Mouse (Mus musculus): ENCODE data around the gene Ndufs8.

Ndufs8 gene

DNA sequence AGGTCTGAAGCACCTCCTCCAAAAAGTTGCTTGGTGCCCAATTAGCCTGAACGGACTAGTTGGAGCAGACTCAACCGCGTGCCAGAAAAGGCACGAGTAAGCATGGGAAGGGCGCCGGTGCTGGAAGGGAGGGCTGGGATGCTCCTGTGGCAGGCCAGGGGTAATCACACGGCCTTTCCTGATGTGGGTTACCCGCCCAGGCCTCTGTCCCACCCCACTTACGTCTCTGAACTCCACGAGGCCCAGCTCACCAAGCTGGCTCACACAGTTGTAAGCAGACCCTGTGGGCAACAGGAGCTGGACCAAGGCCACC is 8.3 kb downstream of the Ndufs8 start:
- DNase-seq (ENCODE audit: low spot score): no peak

DNA sequence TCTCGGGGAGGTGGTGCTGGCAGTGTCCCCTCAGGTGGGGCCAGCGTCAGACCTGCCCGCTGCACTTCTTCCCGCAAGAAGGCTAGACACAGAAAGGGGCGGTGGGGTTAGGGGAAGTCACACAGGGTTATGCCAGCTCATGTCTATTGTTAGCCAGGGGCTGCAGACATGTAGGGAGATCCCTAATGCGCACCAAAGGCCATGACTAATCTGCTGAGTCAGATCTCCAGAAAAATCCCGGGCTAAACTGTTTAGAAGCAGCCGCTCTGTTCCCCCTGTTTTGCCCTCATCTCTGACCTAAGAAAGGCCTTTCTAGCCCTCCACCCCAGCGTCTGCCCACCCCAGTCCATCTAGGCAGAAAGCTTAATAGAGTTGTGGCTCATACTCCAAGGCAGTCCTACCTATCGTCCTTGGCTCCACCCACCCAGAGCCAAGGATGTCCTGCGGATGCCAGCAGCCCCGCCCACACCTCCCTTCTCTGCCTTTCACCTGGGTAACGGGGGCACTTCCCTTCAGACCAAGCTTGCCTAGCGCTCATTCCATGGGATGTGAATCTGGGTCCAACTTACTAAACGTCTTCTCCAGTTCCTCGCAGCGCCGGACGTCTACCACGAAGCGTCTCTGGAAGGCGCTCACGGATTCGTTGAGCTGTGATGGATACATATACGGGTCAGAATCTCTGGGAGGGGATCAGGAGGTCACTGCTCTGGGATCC is 8.8 kb downstream of the Ndufs8 start:
- DNase-seq (ENCODE audit: low spot score): no peak

- no peak for DNase-seq (ENCODE audit: low spot score)
Observed at GRCm38 (mm10) chr19:3902966-3903365, 9.6 kb downstream of the Ndufs8 start.

GRCm38 (mm10) chr19:3899618-3900017 is 13.0 kb downstream of the Ndufs8 start:
- DNase-seq (ENCODE audit: low spot score): no peak

DNA sequence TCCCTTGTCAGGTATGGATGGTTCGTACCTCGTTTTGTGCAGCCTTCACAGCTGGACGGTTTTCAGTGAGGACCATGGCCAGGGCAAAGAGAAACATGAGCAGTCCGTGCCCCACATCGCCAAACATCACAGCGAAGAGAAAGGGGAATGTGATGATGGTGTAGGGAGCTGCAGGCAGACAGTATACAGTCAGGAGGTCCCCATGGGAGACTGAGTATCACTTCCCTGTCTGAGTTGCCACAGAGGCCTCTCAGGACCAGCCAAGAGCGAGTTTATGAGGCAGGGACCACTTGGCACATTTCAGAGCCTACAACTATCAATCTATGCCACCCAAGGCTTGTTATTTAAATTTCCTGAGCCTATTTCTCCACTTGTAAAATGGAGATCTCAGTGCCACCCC is 13.6 kb downstream of the Ndufs8 start:
- DNase-seq (ENCODE audit: low spot score): no peak

DNA sequence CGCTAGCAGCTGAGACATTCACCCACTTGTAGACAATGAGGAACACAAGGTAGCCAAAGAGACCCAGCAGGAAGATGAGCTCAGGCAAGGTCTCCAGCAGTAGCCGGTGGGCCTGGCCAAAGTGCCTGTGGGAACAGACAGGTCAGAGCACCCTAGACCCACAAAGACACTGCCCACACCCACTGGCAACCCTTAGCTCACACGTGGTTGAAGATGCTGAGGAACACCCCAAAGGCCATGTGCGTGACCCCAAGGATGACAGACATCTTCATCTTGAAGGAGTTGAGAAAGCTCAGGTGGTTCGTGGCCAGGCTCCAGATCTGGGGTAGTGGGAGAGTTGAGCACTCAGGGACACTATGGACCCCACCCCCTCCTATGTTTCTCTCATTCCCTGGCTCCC is 15.0 kb downstream of the Ndufs8 start:
- no peak for DNase-seq (ENCODE audit: low spot score)

DNA sequence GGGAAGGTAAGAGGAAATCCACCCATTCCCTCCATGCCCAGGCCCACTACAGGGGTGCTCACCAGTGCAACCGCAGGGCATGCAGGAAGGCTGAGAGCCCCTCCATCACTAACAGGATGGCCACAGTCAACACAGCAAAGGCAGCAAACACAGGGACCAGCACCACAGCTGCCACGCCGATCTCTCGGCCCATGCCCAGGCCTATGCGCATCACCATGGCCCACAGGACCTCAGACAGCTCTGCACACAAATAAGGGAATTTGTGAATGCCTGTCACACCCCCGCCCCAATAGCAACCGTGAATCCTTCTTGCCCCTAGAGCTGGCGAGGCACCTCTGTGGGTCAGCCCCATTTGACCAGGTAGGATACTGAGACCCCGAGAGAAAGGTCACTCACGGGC is 16.4 kb downstream of the Ndufs8 start:
- DNase-seq (ENCODE audit: low spot score): no peak

GRCm38 (mm10) chr19:3895171-3895631 is 17.4 kb downstream of the Ndufs8 start:
- DNase-seq (ENCODE audit: low spot score): no peak

DNA sequence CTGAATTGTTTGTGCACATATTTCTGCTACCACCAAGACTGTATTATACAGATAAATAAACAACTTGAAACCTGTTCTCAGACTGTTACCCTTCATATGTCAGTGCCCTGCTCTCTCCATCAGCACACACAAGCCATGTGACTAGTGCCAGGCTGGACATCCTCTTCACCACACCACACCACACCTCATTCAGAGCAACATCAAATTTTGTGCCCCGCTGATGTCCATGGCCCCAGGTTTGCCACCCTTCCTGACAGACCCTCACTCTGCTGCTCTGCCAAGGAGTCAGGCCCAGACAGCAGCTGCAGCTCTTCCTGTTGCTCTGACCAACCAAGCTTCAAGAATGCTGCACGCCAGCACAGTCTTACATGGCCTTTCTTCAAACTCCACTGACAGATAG is 18.3 kb downstream of the Ndufs8 start:
- no peak for DNase-seq (ENCODE audit: low spot score)

DNA sequence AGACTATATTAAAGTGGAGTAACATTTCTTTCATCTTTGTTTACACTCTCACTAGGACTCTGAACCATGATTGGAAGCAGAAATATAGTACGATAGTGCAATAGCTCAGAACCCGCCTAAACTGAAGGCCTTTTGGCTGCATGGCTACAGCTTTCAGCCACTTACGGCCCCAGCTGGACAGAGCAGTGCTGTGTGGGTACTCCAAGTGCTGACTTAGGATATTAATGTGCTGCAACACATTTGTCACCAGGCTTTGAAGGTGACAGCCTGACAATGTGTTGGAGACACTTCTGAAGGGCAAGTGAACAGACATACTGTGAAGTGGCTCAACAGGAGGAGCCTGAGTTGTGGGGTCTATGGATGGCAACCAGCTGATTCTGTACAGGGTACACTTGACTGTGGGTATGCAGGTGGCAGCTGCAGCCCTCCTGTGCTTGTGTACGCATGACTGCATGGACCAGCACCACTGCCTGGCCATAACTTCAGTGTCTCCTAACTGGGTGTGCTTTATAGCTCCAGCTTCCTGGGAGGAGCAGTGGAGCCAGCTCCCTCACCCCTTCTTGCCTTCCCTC is 18.9 kb downstream of the Ndufs8 start:
- DNase-seq (ENCODE audit: low spot score): no peak

GRCm38 (mm10) chr19:3890181-3890580 is 22.4 kb downstream of the Ndufs8 start:
- no peak for DNase-seq (ENCODE audit: low spot score)

GRCm38 (mm10) chr19:3889096-3889495 is 23.5 kb downstream of the Ndufs8 start:
- no peak for DNase-seq (ENCODE audit: low spot score)

DNA sequence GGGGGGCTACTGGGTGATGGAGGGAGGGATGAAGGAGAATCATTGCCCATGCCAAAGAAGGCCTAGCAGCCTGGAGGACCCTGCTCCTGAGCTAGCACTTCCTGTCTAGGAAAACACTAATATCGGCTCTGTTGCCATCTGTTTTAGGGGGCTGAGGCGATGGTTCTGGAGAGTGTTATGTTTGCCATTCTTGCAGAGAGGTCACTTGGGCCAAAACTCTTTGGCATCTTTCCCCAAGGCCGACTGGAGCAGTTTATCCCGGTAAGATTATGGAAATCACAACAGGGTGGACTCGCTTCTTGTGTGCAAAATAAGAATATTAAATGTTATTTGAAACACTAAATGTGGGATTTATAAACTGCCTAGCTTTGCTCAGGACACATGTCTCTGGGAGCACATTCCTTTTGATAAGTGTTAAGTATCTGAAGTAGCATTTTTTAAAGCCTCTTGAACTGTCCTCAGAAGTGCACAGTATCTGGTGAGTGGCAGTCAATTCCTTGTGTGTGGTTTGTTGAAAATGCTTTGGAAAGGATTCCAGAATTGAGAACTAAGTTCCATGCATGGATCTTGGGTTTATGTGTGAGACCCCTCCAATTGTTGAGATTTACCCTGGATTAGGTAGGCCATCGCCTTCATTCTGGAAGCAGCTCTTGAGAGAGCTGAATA is 28.1 kb downstream of the Ndufs8 start:
- DNase-seq (ENCODE audit: low spot score): no peak

- no peak for DNase-seq (ENCODE audit: low spot score)
Observed at GRCm38 (mm10) chr19:3882214-3882613, 30.4 kb downstream of the Ndufs8 start.

GRCm38 (mm10) chr19:3880054-3880848 is 32.3 kb downstream of the Ndufs8 start:
- DNase-seq (ENCODE audit: low spot score): no peak

GRCm38 (mm10) chr19:3875045-3875444 is 37.5 kb downstream of the Ndufs8 start:
- no peak for DNase-seq (ENCODE audit: low spot score)

DNA sequence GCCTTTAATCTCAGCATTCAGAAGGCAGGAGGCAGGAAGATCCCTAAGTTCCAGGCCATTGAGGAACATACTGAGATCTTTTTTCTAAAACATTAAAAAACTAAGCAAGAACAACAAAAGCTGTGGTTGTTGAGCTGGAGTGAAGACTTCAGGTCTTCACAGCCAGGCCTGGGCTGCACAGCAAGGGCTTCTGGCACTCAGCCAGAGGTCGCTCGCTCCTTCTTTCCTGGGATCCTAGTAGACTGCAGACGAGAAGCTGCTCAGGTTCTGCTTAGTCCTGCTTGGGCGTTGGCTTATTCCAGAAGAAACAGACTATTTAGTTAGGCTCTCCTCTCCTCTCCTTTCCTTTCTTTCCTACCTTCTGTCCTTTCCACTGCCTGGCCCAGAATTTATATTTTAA is 40.2 kb downstream of the Ndufs8 start:
- no peak for DNase-seq (ENCODE audit: low spot score)

- DNase-seq (ENCODE audit: low spot score): no peak
Observed at GRCm38 (mm10) chr19:3871468-3871867, 41.1 kb downstream of the Ndufs8 start.

DNA sequence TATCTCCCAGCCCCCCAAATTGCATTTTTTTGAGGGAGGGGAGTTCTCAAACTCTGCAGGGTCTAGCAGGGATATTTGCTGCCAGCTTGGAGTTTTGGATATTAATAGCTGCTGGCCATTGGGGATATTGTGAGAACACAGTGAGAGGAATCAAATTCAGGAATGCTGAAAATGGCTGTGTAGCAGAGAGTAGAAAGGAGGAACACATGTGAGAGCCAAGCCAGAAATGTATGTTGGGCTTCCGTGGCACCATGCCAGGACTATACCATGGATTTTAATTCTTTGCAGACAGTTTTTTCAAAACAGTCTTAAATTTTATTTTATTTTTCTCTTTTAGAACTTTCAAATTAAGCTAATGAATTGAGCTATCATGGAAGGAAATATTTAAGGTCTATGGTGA is 44.3 kb downstream of the Ndufs8 start:
- no peak for DNase-seq (ENCODE audit: low spot score)

DNA sequence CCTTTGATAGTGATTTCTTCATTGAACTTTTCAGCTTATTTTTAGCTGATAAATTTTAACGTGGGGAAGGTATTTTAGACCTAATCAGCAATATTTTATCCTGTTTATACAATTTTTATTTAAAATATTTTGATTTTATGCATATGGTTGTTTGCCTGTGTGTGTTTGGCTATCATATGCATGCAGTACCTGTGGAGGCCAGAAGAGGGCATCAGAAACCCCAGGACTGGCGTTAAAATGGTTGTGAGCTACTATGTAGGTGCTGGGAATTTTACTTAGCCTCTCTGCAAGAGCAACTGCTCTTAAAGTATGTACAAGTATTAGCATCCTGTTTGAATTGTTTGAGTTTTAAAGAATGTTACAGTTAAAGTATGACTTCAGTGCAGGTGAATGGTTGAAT is 47.6 kb downstream of the Ndufs8 start:
- no peak for DNase-seq (ENCODE audit: low spot score)

GRCm38 (mm10) chr19:3862713-3863112 is 49.9 kb downstream of the Ndufs8 start:
- no peak for DNase-seq (ENCODE audit: low spot score)

Data from c-Kit-positive CD71-positive TER-119-positive erythroid progenitor cells, embryonic 14.5 days (primary cell).